Mouse (Mus musculus): ENCODE measurements around the gene Rnf138rt1. TPM values are rescaled to one million over a fixed set of nuclear protein-coding genes. Genes with fewer than 3 reads are reported as not detected.

Gene Rnf138rt1
- polyA plus RNA-seq (2014; fragmentation: Illumina TruSeq; extraction: RNeasy Lipid Tissue Mini Kit (QIAGEN cat#74804); ENCODE audit: low read depth, low replicate concordance) = not detected

GRCm38 (mm10) chrX:163760617-163761434 is at the start of gene Rnf138rt1:
Gene Rnf138rt1 (minus strand): TSS chrX:163761329.

Other genes starting within 250 kb of the Rnf138rt1 start
- gene Grpr, start 211.7 kb downstream of the Rnf138rt1 start, polyA plus RNA-seq (2014; fragmentation: Illumina TruSeq; extraction: RNeasy Lipid Tissue Mini Kit (QIAGEN cat#74804); ENCODE audit: low read depth, low replicate concordance) = 7.0 TPM
- 67.1 TPM for gene Ap1s2, start 147.7 kb upstream of the Rnf138rt1 start, polyA plus RNA-seq (2014; fragmentation: Illumina TruSeq; extraction: RNeasy Lipid Tissue Mini Kit (QIAGEN cat#74804); ENCODE audit: low read depth, low replicate concordance)
- gene Zrsr2, start 197.3 kb upstream of the Rnf138rt1 start, polyA plus RNA-seq (2014; fragmentation: Illumina TruSeq; extraction: RNeasy Lipid Tissue Mini Kit (QIAGEN cat#74804); ENCODE audit: low read depth, low replicate concordance) = 88.2 TPM